Mouse (Mus musculus): Measurements from ENCODE around the gene Fam241b. TPM values are rescaled to one million over a fixed set of nuclear protein-coding genes. Genes with fewer than 3 reads are reported as not detected.
"Not testable (repeated sequence)": the region's sequence is repeated elsewhere in the genome, so short reads cannot be mapped to it uniquely, and the experiment has no call there.

The Fam241b gene
- polyA plus RNA-seq, 1 experiment from 2014 or later = 43.1 TPM

GRCm38 (mm10) chr10:62086826-62087225, 56.9 kb downstream of the Fam241b start:
- no peaks in the 10 kb centered on the region for H3K4me1 ChIP-seq (ENCODE audit: control insufficient read depth, insufficient read depth, low read length)
- no peak overlapping the region for H3K4me3 ChIP-seq (ENCODE audit: low read length)
- no peaks in the 10 kb centered on the region for H3K36me3 ChIP-seq (ENCODE audit: control insufficient read depth, insufficient read depth, low read length)
- no peak overlapping the region for H3K4me2 ChIP-seq (ENCODE audit: low read depth, low read length)
- H3K27me3 ChIP-seq (replicated peaks; ENCODE audit: control insufficient read depth, insufficient read depth, low read length) = no peaks in the 10 kb centered on the region
- no peak overlapping the region for H3K27ac ChIP-seq (ENCODE audit: low read length)
- H3K9ac ChIP-seq (ENCODE audit: low read depth, low read length) = no peak overlapping the region
- no peaks in the 10 kb centered on the region for H3K9me3 ChIP-seq (ENCODE audit: control insufficient read depth, low read length)
- no peak for ATAC-seq
- 90% methylated on average over 5 of the region's 5 CpGs for WGBS

- no peaks in the 10 kb centered on the region for H3K4me1 ChIP-seq (ENCODE audit: control insufficient read depth, insufficient read depth, low read length)
- no peak for ATAC-seq
- H3K27ac ChIP-seq (ENCODE audit: low read length) = no peak overlapping the region
- H3K4me2 ChIP-seq (ENCODE audit: low read depth, low read length) = no peak overlapping the region
- WGBS = 64% methylated on average over 2 of the region's 2 CpGs
- H3K36me3 ChIP-seq (ENCODE audit: control insufficient read depth, insufficient read depth, low read length) = no peaks in the 10 kb centered on the region
- no peaks in the 10 kb centered on the region for H3K9me3 ChIP-seq (ENCODE audit: control insufficient read depth, low read length)
- H3K9ac ChIP-seq (ENCODE audit: low read depth, low read length) = no peak overlapping the region
- no peaks in the 10 kb centered on the region for H3K27me3 ChIP-seq (replicated peaks; ENCODE audit: control insufficient read depth, insufficient read depth, low read length)
- no peak overlapping the region for H3K4me3 ChIP-seq (ENCODE audit: low read length)
Observed at GRCm38 (mm10) chr10:62086044-62086443, 57.7 kb downstream of the Fam241b start.

- H3K4me2 ChIP-seq (ENCODE audit: low read depth, low read length) = no peak overlapping the region
- no peaks in the 10 kb centered on the region for H3K4me1 ChIP-seq (ENCODE audit: control insufficient read depth, insufficient read depth, low read length)
- H3K36me3 ChIP-seq (ENCODE audit: control insufficient read depth, insufficient read depth, low read length) = no peaks in the 10 kb centered on the region
- no peak overlapping the region for H3K4me3 ChIP-seq (ENCODE audit: low read length)
- no peaks in the 10 kb centered on the region for H3K27me3 ChIP-seq (replicated peaks; ENCODE audit: control insufficient read depth, insufficient read depth, low read length)
- peak; percentile 44; the same call in 1 of the 2 replicates for ATAC-seq
- no peaks in the 10 kb centered on the region for H3K9me3 ChIP-seq (ENCODE audit: control insufficient read depth, low read length)
- no peak overlapping the region for H3K9ac ChIP-seq (ENCODE audit: low read depth, low read length)
- WGBS = 33% methylated on average over 11 of the region's 11 CpGs
- no peak overlapping the region for H3K27ac ChIP-seq (ENCODE audit: low read length)
Observed at GRCm38 (mm10) chr10:62076248-62077134, 67.2 kb downstream of the Fam241b start.

- H3K4me1 ChIP-seq (ENCODE audit: control insufficient read depth, insufficient read depth, low read length); H3K4me3 ChIP-seq (ENCODE audit: low read length); H3K9ac ChIP-seq (ENCODE audit: low read depth, low read length); H3K36me3 ChIP-seq (ENCODE audit: control insufficient read depth, insufficient read depth, low read length); H3K27me3 ChIP-seq (replicated peaks; ENCODE audit: control insufficient read depth, insufficient read depth, low read length); H3K4me2 ChIP-seq (ENCODE audit: low read depth, low read length); ATAC-seq; H3K27ac ChIP-seq (ENCODE audit: low read length); H3K9me3 ChIP-seq (ENCODE audit: control insufficient read depth, low read length): not testable (repeated sequence)
- 80% methylated on average over 11 of the region's 14 CpGs for WGBS
Observed at GRCm38 (mm10) chr10:62071346-62071745, 72.4 kb downstream of the Fam241b start.

GRCm38 (mm10) chr10:62070636-62071035, 73.1 kb downstream of the Fam241b start:
- WGBS = 58% methylated on average over 8 of the region's 8 CpGs
- Histone ChIP-seq H3K27ac (ENCODE audit: low read length) (peak overlapping the region; percentile 76), H3K9me3 (ENCODE audit: control insufficient read depth, low read length) (no peaks in the 10 kb centered on the region), H3K4me1 (ENCODE audit: control insufficient read depth, insufficient read depth, low read length) (no peaks in the 10 kb centered on the region), H3K4me2 (ENCODE audit: low read depth, low read length) (peak overlapping the region; percentile 27; the same call in 1 of the 2 replicates), H3K9ac (ENCODE audit: low read depth, low read length) (no peak overlapping the region), H3K36me3 (ENCODE audit: control insufficient read depth, insufficient read depth, low read length) (no peaks in the 10 kb centered on the region), H3K4me3 (ENCODE audit: low read length) (no peak overlapping the region), H3K27me3 (replicated peaks; ENCODE audit: control insufficient read depth, insufficient read depth, low read length) (no peaks in the 10 kb centered on the region)
- ATAC-seq = peak; percentile 85

- H3K9me3 ChIP-seq (ENCODE audit: control insufficient read depth, low read length) = no peaks in the 10 kb centered on the region
- no peaks in the 10 kb centered on the region for H3K4me1 ChIP-seq (ENCODE audit: control insufficient read depth, insufficient read depth, low read length)
- H3K36me3 ChIP-seq (ENCODE audit: control insufficient read depth, insufficient read depth, low read length) = no peaks in the 10 kb centered on the region
- H3K4me3 ChIP-seq (ENCODE audit: low read length) = no peak overlapping the region
- H3K27me3 ChIP-seq (replicated peaks; ENCODE audit: control insufficient read depth, insufficient read depth, low read length) = no peaks in the 10 kb centered on the region
- no peak overlapping the region for H3K27ac ChIP-seq (ENCODE audit: low read length)
- H3K9ac ChIP-seq (ENCODE audit: low read depth, low read length) = no peak overlapping the region
- H3K4me2 ChIP-seq (ENCODE audit: low read depth, low read length) = no peak overlapping the region
- WGBS = 96% methylated on average over 3 of the region's 3 CpGs
- ATAC-seq = no peak
Observed at GRCm38 (mm10) chr10:62069946-62070345, 73.8 kb downstream of the Fam241b start.

GRCm38 (mm10) chr10:62069398-62069797, 74.3 kb downstream of the Fam241b start:
- H3K27me3 ChIP-seq (replicated peaks; ENCODE audit: control insufficient read depth, insufficient read depth, low read length) = no peaks in the 10 kb centered on the region
- no peaks in the 10 kb centered on the region for H3K4me1 ChIP-seq (ENCODE audit: control insufficient read depth, insufficient read depth, low read length)
- no peak overlapping the region for H3K9ac ChIP-seq (ENCODE audit: low read depth, low read length)
- H3K4me2 ChIP-seq (ENCODE audit: low read depth, low read length) = no peak overlapping the region
- no peak overlapping the region for H3K27ac ChIP-seq (ENCODE audit: low read length)
- H3K4me3 ChIP-seq (ENCODE audit: low read length) = no peak overlapping the region
- ATAC-seq = no peak
- H3K36me3 ChIP-seq (ENCODE audit: control insufficient read depth, insufficient read depth, low read length) = no peaks in the 10 kb centered on the region
- 82% methylated on average over 7 of the region's 7 CpGs for WGBS
- H3K9me3 ChIP-seq (ENCODE audit: control insufficient read depth, low read length) = no peaks in the 10 kb centered on the region

- H3K36me3 ChIP-seq (ENCODE audit: control insufficient read depth, insufficient read depth, low read length) = no peaks in the 10 kb centered on the region
- H3K4me1 ChIP-seq (ENCODE audit: control insufficient read depth, insufficient read depth, low read length) = no peaks in the 10 kb centered on the region
- H3K9ac ChIP-seq (ENCODE audit: low read depth, low read length) = no peak overlapping the region
- H3K27ac ChIP-seq (ENCODE audit: low read length) = no peak overlapping the region
- H3K9me3 ChIP-seq (ENCODE audit: control insufficient read depth, low read length) = no peaks in the 10 kb centered on the region
- no peak overlapping the region for H3K4me2 ChIP-seq (ENCODE audit: low read depth, low read length)
- no peak overlapping the region for H3K4me3 ChIP-seq (ENCODE audit: low read length)
- 77% methylated on average over 9 of the region's 9 CpGs for WGBS
- no peaks in the 10 kb centered on the region for H3K27me3 ChIP-seq (replicated peaks; ENCODE audit: control insufficient read depth, insufficient read depth, low read length)
- ATAC-seq = no peak
Observed at GRCm38 (mm10) chr10:62068532-62068931, 75.2 kb downstream of the Fam241b start.

GRCm38 (mm10) chr10:62066213-62066612, 77.5 kb downstream of the Fam241b start:
- 61% methylated on average over 7 of the region's 7 CpGs for WGBS
- H3K4me1 ChIP-seq (ENCODE audit: control insufficient read depth, insufficient read depth, low read length) = peaks cover 2% of the 10 kb centered on the region
- H3K27me3 ChIP-seq (replicated peaks; ENCODE audit: control insufficient read depth, insufficient read depth, low read length) = no peaks in the 10 kb centered on the region
- no peak overlapping the region for H3K4me3 ChIP-seq (ENCODE audit: low read length)
- no peak overlapping the region for H3K27ac ChIP-seq (ENCODE audit: low read length)
- ATAC-seq = no peak
- no peak overlapping the region for H3K4me2 ChIP-seq (ENCODE audit: low read depth, low read length)
- no peaks in the 10 kb centered on the region for H3K9me3 ChIP-seq (ENCODE audit: control insufficient read depth, low read length)
- no peaks in the 10 kb centered on the region for H3K36me3 ChIP-seq (ENCODE audit: control insufficient read depth, insufficient read depth, low read length)
- no peak overlapping the region for H3K9ac ChIP-seq (ENCODE audit: low read depth, low read length)

All from intestine, embryonic 16.5 days (tissue).